Comparison of ENCODE assay signal across 8 mouse cellular contexts in the genomic region with DNA sequence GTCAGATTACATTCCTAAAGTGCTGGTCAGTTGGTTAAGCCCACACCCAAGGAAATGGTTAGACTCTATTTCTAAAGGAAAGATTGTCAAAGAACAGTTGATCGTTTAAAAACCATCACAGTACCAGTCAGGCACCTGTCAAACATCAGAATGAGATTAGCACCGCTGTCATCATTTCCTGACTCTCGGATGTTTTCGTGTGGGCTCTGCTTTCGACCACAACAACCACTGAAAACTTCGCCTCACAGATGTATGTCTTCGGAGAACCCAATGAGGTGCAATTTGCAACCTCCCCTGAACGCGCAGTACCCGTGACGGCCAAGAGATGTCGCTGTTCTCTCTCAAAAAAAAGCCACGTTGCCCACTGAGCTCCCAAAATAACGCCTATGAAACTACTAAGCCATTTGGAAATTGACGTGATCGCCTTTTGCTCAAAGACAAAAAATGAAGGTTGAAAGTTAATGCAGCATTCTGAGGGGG.
DNase-seq lines count a peak whose midpoint lies in the region; ATAC-seq and TF ChIP-seq lines count a peak whose summit lies in the region.

No protein-coding gene starts in this region.

- TF ChIP-seq CTCF in intestine, postnatal 0 days (IDR thresholded peaks at IDR 0.05; ENCODE audit: low read depth), result peak; percentile 91

- intact Hi-C loops in gastrocnemius, postnatal 36 days (cut with DNase I), result loop anchor here (1.0 to 10.0 kb wide), 2 partner anchors 119 to 436 kb away; no protein-coding TSS in a partner anchor

- no peaks in the 10 kb centered on the region for H3K27me3 ChIP-seq in intestine, postnatal 0 days (replicated peaks; ENCODE audit: control insufficient read depth, insufficient read depth, low read length)
- H3K27me3 ChIP-seq in limb, embryonic 11.5 days (ENCODE audit: control insufficient read depth, insufficient read depth, low read length), result no peaks in the 10 kb centered on the region
- H3K27me3 ChIP-seq in midbrain, embryonic 16.5 days (ENCODE audit: control insufficient read depth, insufficient read depth, low read depth, low read length), result no peaks in the 10 kb centered on the region

- peak overlapping the region; percentile 49 for H3K4me2 ChIP-seq in intestine, postnatal 0 days (replicated peaks; ENCODE audit: low read depth)
- H3K4me2 ChIP-seq in limb, embryonic 11.5 days (ENCODE audit: low read depth, severe bottlenecking), result no peak overlapping the region
- peak overlapping the region; percentile 40 for H3K4me2 ChIP-seq in midbrain, embryonic 16.5 days (ENCODE audit: low read length)

- WGBS in intestine, postnatal 0 days, result 8% methylated on average over 16 of the region's 16 CpGs
- 9% methylated on average over 16 of the region's 16 CpGs for WGBS in limb, embryonic 11.5 days
- 8% methylated on average over 16 of the region's 16 CpGs for WGBS in midbrain, embryonic 16.5 days

- no peak overlapping the region for H3K4me3 ChIP-seq in intestine, postnatal 0 days (ENCODE audit: low read depth, low read length)
- H3K4me3 ChIP-seq in limb, embryonic 11.5 days (ENCODE audit: low read depth, low read length), result no peak overlapping the region
- H3K4me3 ChIP-seq in midbrain, embryonic 16.5 days (ENCODE audit: low read depth, low read length), result no peak overlapping the region

- peak; percentile 76 for ATAC-seq in common myeloid progenitor, adult 5-6 weeks (replicated peaks; ENCODE audit: low read depth, poor library complexity, severe bottlenecking)
- 0 out of 2 replicates have a peak, but pooled peaks have one; percentile 5 for ATAC-seq in intestine, postnatal 0 days
- ATAC-seq in limb, embryonic 11.5 days (ENCODE audit: insufficient number of reproducible peaks, low FRiP score, low TSS enrichment, low read depth), result no peak
- ATAC-seq in midbrain, embryonic 16.5 days, result peak; percentile 52; the same call in 1 of the 2 replicates

- H3K4me1 ChIP-seq in intestine, postnatal 0 days (replicated peaks; ENCODE audit: control insufficient read depth, insufficient read depth, low read length), result no peaks in the 10 kb centered on the region
- H3K4me1 ChIP-seq in limb, embryonic 11.5 days (ENCODE audit: control insufficient read depth, insufficient read depth, low read length), result no peaks in the 10 kb centered on the region
- H3K4me1 ChIP-seq in midbrain, embryonic 16.5 days (ENCODE audit: control insufficient read depth, insufficient read depth, low read length), result no peaks in the 10 kb centered on the region

- peak; percentile 61 to 93 for DNase-seq in adrenal gland, adult (ENCODE audit: inconsistent age in 2 of 2, low spot score in 1 of 2)
- peak; percentile 51 to 69 for DNase-seq in gastrocnemius, postnatal 36 days
- DNase-seq in limb, embryonic 11.5 days (ENCODE audit: low spot score), result peak; percentile 91
- DNase-seq in spleen, adult 12 weeks (ENCODE audit: low spot score), result peak; percentile 44
- DNase-seq in adipocyte (ENCODE audit: low spot score), result no peak

- no peaks in the 10 kb centered on the region for H3K9me3 ChIP-seq in intestine, postnatal 0 days (ENCODE audit: control insufficient read depth)
- H3K9me3 ChIP-seq in limb, embryonic 11.5 days (ENCODE audit: control insufficient read depth, low read length), result no peaks in the 10 kb centered on the region
- no peaks in the 10 kb centered on the region for H3K9me3 ChIP-seq in midbrain, embryonic 16.5 days (replicated peaks; ENCODE audit: control insufficient read depth, low read length, poor library complexity, severe bottlenecking)

- H3K36me3 ChIP-seq in intestine, postnatal 0 days (ENCODE audit: control insufficient read depth, insufficient read depth), result no peaks in the 10 kb centered on the region
- no peaks in the 10 kb centered on the region for H3K36me3 ChIP-seq in limb, embryonic 11.5 days (ENCODE audit: control insufficient read depth, insufficient read depth, low read length)
- H3K36me3 ChIP-seq in midbrain, embryonic 16.5 days (ENCODE audit: control insufficient read depth, insufficient read depth, low read length), result no peaks in the 10 kb centered on the region

- H3K27ac ChIP-seq in intestine, postnatal 0 days (ENCODE audit: low read depth, low read length), result no peak overlapping the region
- no peak overlapping the region for H3K27ac ChIP-seq in limb, embryonic 11.5 days (replicated peaks; ENCODE audit: low read depth, low read length)
- no peak overlapping the region for H3K27ac ChIP-seq in midbrain, embryonic 16.5 days (ENCODE audit: low read length)

- no peak overlapping the region for H3K9ac ChIP-seq in intestine, postnatal 0 days (ENCODE audit: low read depth, low read length)
- H3K9ac ChIP-seq in limb, embryonic 11.5 days (ENCODE audit: low read length), result no peak overlapping the region
- no peak overlapping the region for H3K9ac ChIP-seq in midbrain, embryonic 16.5 days (ENCODE audit: low read depth, low read length)
